Mouse (Mus musculus): ENCODE measurements at regions not wholly inside any gene's neighbourhood (a gene's known extent, or its start where the extent isn't known, plus 50 kb on each side); places are given as distances from the start of the nearest gene placed in this dataset.
A peak's percentile ranks its signal among the peaks of the same experiment; 100 is the strongest.

DNA sequence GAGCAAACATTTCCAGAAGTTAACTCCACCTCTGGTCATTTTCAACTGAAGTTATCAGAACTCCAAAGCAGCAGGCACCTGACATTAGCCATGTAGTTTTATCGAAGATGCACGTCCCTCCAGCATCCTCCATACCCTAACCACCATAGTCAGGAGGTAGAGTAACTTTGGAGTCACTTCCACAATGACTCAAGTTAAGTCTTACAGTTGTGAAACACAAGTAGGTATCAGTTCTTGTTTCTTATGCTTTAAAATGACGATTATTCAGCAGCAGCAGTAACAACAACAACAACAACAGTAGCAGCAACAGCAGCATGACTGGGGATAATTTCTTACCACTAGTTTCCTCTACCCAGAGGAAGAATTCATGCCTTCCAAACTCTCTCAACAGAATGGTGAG is 51.3 kb upstream of the Tank start:
- DNase-seq, result no peak

- no peak for DNase-seq
Measured at GRCm38 (mm10) chr2:61524060-61524734, 54.2 kb upstream of the Tank start.

DNA sequence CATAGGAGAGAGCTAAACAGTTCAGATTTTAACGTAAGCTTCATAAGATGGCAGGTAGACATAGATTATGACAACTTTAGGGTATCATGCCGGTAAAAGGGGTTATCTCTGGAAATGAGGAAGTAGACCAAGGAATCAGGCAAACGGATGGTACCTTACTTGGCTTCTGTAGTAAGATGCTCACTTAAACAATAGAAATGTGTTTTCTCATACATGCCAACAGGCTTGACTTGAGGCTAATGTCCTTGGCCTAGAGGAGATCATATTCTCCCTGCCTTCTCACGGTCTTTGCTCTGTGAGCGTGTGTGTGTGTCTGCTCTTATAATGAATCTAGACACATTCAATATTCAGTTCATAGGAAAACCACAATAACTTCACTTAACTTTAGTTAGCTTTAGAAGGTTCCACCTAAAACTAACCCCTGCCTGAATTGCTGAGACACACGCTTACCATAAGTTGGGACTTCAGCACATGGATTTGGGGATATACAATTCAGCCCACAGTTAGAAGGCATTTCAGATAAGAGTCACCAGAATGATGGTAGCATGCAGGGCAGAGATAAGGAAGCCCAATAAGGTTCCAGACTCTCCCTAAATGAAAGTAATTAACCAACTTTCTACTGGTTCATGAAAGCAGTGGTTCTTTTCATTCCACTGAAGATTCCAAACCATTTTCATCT is 63.8 kb upstream of the Tank start:
- DNase-seq, result no peak

GRCm38 (mm10) chr2:61513787-61514444 is 64.5 kb upstream of the Tank start:
- DNase-seq, result no peak

DNA sequence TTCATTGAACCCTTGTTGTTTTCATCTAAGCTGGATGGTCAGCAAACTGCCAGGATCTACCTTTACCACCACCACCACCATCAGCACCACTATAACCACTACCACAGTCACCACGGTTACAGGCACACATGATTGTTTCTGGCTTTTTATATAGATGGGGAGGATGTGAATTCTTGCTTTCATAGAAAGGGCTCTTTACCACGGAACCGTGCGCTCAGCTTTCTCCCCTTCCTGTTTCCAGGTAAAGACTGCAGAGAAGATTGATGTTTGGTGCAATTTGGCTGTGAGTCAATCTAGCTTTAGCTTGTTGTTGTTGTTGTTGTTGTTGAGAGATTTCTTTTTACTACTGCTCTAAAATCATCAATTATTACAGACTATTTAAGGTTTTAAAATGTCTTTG is 74.8 kb upstream of the Tank start:
- DNase-seq, result no peak

- DNase-seq, result no peak
Measured at GRCm38 (mm10) chr2:61501922-61502321, 76.5 kb upstream of the Tank start.

DNA sequence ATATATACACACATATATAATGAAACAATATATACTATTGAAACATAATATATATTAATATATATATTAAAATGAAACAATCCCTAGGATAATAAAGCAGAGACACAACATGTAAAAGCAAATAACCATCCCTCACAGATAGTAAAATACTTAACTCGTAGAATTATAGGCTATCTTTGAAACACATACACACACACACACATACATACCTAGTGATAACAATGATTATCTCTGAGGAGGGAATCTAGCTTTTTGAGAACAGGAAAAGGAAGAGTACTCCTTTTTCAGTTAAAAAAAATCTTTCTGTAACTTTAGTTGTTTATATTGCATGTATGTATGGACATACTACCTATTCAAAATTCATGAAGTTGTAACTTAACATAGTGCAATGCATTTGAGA is 79.1 kb upstream of the Tank start:
- no peak for DNase-seq

DNA sequence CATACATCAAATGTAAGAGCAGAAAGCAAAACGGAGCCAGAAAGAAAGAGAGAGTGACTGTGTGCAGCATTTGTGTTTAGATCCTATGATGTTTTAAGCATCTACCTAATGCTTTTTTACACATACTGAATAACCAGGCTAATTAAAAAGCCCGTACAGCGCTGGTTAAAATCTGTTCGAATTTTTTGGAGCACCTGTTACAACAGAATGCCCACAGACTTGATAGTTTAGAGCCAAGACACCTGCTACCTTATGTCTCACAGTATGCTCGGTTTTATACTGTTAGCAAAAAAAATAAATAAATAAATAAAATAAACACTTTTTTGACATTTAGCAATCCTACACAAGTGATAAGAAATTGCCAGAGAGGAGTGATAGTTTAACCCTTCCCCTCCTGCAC is 80.5 kb upstream of the Tank start:
- DNase-seq, result no peak

- DNase-seq, result no peak
Measured at GRCm38 (mm10) chr2:61496968-61497367, 81.4 kb upstream of the Tank start.

DNA sequence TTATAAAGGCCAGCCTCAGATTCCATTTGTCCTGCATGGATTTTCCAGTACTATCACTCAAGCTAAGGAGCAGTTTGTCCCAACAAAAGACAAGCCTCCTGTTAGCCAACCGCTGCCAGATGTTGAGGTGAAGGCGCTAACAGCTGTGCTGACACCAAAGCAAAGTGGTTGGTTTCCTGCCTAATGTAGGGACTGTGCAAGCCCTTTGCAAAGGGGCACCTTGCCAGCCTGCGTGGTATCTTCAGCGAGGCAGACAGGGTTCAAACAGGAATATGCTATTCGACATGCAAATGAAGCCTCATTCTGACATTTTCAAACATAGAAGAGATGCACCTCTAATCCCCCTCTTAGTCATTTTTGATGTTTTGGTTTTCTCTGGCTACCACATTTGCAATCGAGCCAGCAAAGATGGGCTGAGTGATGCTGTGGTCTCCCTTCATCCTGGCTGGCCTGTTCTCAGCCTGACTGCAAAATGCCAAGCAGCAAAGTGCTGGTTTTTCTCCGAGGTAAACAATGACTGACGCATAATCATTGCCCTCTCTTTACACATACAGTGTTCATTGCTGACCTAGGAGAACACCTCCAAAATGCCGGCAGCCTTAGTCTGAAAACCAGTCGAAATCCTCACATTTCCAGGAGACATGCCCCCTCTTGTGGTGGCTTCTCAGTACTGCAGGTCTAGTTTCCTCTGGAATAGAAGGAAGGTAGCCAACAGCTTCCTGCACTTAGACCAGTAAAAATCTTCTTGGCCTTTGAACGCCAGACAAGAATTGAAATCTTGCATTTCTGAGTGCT is 84.3 kb upstream of the Tank start:
- DNase-seq, result peak; percentile 63 to 86

DNA sequence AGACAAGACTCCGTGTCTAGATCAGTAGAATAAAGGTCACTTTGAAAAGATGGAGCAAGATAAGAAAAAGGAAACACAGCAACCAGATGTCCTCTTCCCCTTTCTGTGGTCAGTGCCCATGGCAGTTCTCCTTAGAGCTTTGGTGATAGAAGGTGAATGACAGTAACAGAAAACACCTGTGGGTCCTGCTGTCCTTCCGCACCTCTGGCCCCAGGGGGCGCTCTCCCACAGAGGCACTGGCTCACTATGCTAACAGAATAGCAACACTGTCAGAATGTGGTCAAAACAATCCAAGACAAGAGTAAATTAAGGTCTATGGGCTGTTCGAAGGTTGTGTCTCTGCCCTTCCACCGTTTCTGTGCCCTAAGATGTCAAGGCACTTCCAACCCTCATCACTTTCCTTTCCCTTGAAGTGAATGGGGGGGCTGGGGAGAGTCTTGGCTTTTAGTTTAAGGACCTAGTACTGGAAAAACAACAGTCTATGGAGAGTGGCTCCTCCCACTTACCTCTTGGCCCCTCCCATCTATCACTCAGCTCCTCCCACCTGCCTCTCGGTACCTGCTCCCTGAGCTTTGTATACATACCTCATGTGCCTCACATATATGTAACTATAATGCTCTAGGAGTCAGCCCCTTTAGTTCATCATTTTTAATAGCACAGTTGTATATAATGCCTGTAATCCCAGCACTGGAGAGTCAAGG is 86.2 kb upstream of the Tank start:
- peak in 1 of 2 experiments; percentile 31 for DNase-seq

- no peak for DNase-seq
Measured at GRCm38 (mm10) chr2:61490436-61491109, 87.8 kb upstream of the Tank start.

GRCm38 (mm10) chr2:61489762-61490161 is 88.6 kb upstream of the Tank start:
- no peak for DNase-seq

GRCm38 (mm10) chr2:61483820-61484219 is 94.6 kb upstream of the Tank start:
- DNase-seq, result no peak

GRCm38 (mm10) chr2:61476648-61477047 is 101.7 kb upstream of the Tank start:
- DNase-seq, result no peak

GRCm38 (mm10) chr2:61474626-61475025 is 103.8 kb upstream of the Tank start:
- no peak for DNase-seq

- DNase-seq, result no peak
Measured at GRCm38 (mm10) chr2:61470521-61470920, 107.9 kb upstream of the Tank start.

GRCm38 (mm10) chr2:61470064-61470463 is 108.3 kb upstream of the Tank start:
- no peak for DNase-seq

DNA sequence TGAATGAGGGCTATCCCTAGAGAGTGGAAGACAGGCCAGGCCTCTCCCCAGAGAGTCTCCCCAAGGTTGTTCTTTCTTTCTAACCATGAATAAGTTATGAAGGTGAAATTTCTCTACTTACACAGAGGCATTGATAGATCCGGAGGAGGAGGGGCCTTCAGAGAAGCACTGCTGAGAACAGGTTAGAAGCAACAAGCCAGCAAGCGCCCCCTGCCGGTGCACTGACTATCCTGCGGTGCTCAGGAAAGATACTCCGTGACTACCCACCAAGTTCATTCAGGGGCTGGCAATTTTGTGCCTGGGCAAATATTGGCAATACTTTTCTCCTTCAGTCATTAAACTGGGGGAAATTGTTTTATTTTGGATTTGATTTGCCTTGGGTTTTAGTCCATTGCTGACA is 122.5 kb upstream of the Tank start:
- peak; percentile 69 to 83 for DNase-seq

DNA sequence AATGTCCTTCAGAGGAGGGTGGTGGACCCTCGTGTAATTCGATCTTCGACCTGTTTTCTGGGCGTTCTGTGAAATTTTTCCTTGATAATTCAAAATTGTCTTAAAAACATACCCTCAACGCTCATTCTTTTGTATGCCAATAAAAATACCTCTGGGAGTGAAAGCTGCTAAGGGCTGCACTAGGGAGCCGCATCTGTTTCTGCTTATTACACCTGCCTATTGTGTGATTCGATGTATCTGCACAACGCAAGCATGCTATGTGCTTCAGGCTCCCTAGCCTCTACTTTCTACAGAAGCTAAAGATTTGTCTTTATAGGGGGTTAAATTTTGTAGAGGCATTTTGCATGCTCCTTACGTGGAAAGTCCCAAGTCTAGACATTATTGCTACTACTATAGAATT is 123.7 kb upstream of the Tank start:
- DNase-seq, result no peak

DNA sequence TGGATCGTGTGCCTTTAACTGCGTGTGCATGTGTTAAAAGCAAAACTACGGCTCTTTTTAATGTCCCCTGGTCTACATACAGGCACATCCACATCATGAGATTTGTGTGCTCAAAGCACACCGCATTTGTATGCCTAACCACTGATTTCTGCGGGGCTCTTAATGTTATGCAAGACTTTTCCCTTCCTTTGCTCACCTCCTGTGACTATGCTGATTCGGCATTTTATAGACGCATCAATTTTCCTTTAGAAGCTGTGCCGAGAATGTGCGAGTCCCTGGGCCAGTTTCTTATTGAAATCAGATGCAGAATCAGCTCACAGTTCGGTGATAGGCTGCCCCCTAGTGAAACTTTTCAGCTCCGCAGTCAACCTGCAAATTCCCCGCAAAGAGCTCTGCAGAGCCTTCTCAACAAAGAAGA is 124.1 kb upstream of the Tank start:
- DNase-seq, result peak; percentile 80 to 92

Measured in kidney, postnatal 25 days (tissue).